Mouse (Mus musculus) kidney, embryonic 16.5 days (tissue): ENCODE measurements at regions not wholly inside any gene's neighbourhood (a gene's known extent, or its start where the extent isn't known, plus 50 kb on each side); places are given as distances from the start of the nearest gene placed in this dataset.

Source experiments
- ATAC-seq: fragments of 200-750 bp; cut with Nextera tagmentation; 2 replicates; pipeline ENCODE4 v1.8.0; 2017; ENCODE audit warnings: moderate TSS enrichment; ENCODE audit not compliant: low FRiP score, low TSS enrichment
- H3K27ac ChIP-seq: fragments of 300-500 bp; sonication (generic); 2 replicates; pipeline ENCODE4 v1.5.1; 2014; ENCODE audit warnings: low read length
- H3K27me3 ChIP-seq: fragments of 300-500 bp; sonication (generic); 2 replicates; pipeline ENCODE4 v1.6.1; 2014; ENCODE audit warnings: low read length, control low read depth, mixed read lengths; ENCODE audit not compliant: insufficient read depth
- H3K36me3 ChIP-seq: fragments of 300-500 bp; sonication (generic); 2 replicates; pipeline ENCODE4 v1.6.1; 2014; ENCODE audit warnings: low read length, control low read depth, mixed read lengths; ENCODE audit not compliant: insufficient read depth
- H3K4me1 ChIP-seq: fragments of 300-500 bp; sonication (generic); 2 replicates; pipeline ENCODE4 v1.6.1; 2014; ENCODE audit warnings: low read length, control low read depth, mixed read lengths; ENCODE audit not compliant: insufficient read depth
- H3K4me2 ChIP-seq: fragments of 300-500 bp; sonication (generic); replicated peaks from 2 replicates; pipeline ENCODE4 v1.6.1; 2014; ENCODE audit warnings: low read depth, low read length
- H3K4me3 ChIP-seq: fragments of 300-500 bp; sonication (generic); 2 replicates; pipeline ENCODE4 v1.5.1; 2014; ENCODE audit warnings: mild to moderate bottlenecking, low read length
- H3K9ac ChIP-seq: fragments of 300-500 bp; sonication (generic); replicated peaks from 2 replicates; pipeline ENCODE4 v1.6.1; 2014; ENCODE audit warnings: low read length
- H3K9me3 ChIP-seq: fragments of 300-500 bp; sonication (generic); 2 replicates; pipeline ENCODE4 v1.6.1; 2016; ENCODE audit warnings: low read length, control low read depth
- WGBS: fragments of 180-500 bp; shearing (Covaris S2); extraction: QIAGEN DNeasy Blood & Tissue Kit; methylation state at CpG from one replicate; pipeline ENCODE4 v1.1.7; 2014; 5-methylcytosine and 5-hydroxymethylcytosine counted together

- H3K36me3 ChIP-seq: no peaks in the 10 kb centered on the region
- H3K4me1 ChIP-seq: no peaks in the 10 kb centered on the region
- no peak overlapping the region for H3K27ac ChIP-seq
- H3K27me3 ChIP-seq: no peaks in the 10 kb centered on the region
- H3K4me2 ChIP-seq: no peak overlapping the region
- H3K4me3 ChIP-seq: no peak overlapping the region
- no peak for ATAC-seq
- H3K9ac ChIP-seq: no peak overlapping the region
- H3K9me3 ChIP-seq: no peaks in the 10 kb centered on the region
Observed at GRCm38 (mm10) chr9:26481890-26482289, 251.6 kb upstream of the B3gat1 start.

DNA sequence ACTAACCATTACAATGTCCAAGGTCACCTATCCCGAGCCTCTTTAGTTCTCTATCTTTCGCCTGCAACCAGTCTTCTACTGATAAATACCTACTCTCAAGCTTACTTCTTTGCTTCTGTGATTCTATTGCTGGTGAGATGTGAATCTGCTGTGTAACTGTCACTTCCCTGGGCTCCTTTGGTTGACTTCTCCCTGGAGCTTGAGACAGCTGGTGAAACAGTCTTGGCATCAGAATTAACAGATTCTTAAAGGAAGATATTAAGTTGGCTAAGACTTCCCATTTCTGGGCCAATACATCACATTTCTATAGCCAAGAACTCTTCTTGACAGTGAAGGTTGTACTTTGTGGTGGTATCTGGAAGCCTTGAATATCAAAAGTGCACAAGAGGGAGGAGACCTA, 239.8 kb upstream of the B3gat1 start:
- 80% methylated on average over 2 of the region's 2 CpGs for WGBS
- no peaks in the 10 kb centered on the region for H3K9me3 ChIP-seq
- no peaks in the 10 kb centered on the region for H3K4me1 ChIP-seq
- ATAC-seq: no peak
- no peak overlapping the region for H3K27ac ChIP-seq
- H3K9ac ChIP-seq: no peak overlapping the region
- no peak overlapping the region for H3K4me2 ChIP-seq
- no peaks in the 10 kb centered on the region for H3K36me3 ChIP-seq
- H3K27me3 ChIP-seq: no peaks in the 10 kb centered on the region
- no peak overlapping the region for H3K4me3 ChIP-seq

DNA sequence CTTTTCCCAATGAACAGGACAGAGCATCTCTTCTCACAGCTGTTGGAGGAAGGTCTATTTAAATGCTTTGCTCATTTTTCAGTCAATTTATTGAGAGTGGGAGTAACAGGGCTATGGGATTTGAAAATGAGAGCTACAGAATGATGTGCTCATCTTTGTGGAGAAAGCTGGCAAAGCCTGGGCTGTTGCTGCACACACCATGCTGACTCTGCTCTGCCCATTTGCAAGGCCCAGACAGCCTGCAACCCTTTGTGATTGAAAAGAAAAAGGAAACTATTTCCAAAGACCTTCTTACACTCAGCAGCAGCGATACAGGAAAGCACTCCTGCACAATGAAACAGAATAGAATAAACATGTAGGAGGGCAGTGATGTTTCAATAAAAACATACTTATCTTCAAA, 231.5 kb upstream of the B3gat1 start:
- no peaks in the 10 kb centered on the region for H3K27me3 ChIP-seq
- H3K4me1 ChIP-seq: no peaks in the 10 kb centered on the region
- H3K9ac ChIP-seq: no peak overlapping the region
- no peak overlapping the region for H3K4me3 ChIP-seq
- H3K4me2 ChIP-seq: no peak overlapping the region
- 76% methylated on average over 1 of the region's 1 CpGs for WGBS
- ATAC-seq: no peak
- no peak overlapping the region for H3K27ac ChIP-seq
- no peaks in the 10 kb centered on the region for H3K9me3 ChIP-seq
- no peaks in the 10 kb centered on the region for H3K36me3 ChIP-seq

DNA sequence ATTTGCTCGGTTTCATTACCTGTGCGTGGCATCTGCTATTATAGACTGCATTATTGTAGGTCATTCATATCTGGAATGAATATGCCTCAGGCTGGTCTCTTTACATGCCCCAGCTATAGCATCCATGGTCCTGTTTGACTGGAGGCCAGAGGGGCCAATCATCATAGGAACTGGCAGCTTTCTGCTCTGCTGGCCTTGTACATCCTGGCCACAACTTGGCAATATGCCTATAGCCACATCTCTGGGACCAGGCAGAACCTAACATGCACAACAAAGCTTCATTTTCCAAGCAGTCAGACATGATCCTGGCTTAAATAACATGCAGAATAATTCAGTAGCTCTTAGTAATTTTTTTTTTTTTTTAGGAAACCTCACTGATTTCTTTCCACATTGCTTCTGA, 227.6 kb upstream of the B3gat1 start:
- Histone ChIP-seq H3K27me3 (no peaks in the 10 kb centered on the region), H3K4me3 (no peak overlapping the region), H3K4me1 (no peaks in the 10 kb centered on the region), H3K4me2 (no peak overlapping the region), H3K9me3 (no peaks in the 10 kb centered on the region), H3K36me3 (no peaks in the 10 kb centered on the region), H3K27ac (no peak overlapping the region), H3K9ac (no peak overlapping the region)
- 86% methylated on average over 2 of the region's 2 CpGs for WGBS
- ATAC-seq: no peak

- Histone ChIP-seq H3K27ac (no peak overlapping the region), H3K36me3 (no peaks in the 10 kb centered on the region), H3K4me1 (no peaks in the 10 kb centered on the region), H3K4me2 (no peak overlapping the region), H3K4me3 (no peak overlapping the region), H3K27me3 (no peaks in the 10 kb centered on the region), H3K9ac (no peak overlapping the region), H3K9me3 (no peaks in the 10 kb centered on the region)
- 77% methylated on average over 2 of the region's 2 CpGs for WGBS
- no peak for ATAC-seq
Observed at GRCm38 (mm10) chr9:26518651-26519050, 214.9 kb upstream of the B3gat1 start.

DNA sequence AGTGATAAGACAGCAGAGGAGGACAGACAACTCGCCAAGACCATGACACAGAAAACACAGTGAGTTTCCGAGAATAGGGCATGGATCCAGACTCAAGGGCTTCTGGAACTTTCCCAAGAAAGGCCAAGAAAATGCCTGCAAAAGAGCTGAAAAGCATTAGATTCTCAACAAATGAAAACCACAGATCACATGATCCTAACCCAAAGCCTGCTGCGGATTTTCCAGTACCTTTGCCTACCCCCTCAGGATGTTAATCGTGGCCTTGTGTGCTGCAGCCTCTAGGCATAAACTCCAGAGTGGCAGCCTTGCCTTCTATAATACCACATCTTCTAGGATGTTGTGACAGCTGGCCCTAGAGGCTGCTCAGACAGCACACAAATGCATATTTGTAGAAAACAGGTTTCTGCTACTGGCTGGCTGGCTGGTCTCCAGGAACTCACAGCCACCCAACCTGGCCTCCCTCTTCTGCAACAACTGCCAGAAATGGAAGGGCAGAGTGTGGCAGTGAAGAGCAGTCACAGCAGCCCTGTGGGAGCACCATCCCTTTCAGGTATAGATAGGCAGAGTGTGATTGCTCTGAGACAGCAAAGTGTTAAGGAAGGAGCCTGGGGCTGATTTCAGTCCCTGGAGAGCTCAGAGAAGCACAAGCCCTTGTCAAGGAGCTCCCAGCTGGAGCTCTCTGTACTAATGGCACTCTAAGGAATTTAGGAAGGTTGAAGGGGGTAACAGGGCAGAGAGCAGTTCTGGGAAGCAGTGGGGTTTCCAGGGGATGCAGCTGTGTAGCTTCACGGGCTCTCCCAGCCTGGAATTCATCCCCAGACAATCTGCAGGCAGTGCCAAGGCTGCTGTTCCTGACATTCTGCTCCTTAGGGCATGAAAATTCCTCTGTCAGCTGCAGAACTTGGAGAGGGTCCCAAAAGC, 213.7 kb upstream of the B3gat1 start:
- Histone ChIP-seq H3K4me1 (no peaks in the 10 kb centered on the region), H3K27ac (no peak overlapping the region), H3K9ac (no peak overlapping the region), H3K27me3 (no peaks in the 10 kb centered on the region), H3K36me3 (no peaks in the 10 kb centered on the region), H3K4me3 (no peak overlapping the region), H3K9me3 (no peaks in the 10 kb centered on the region), H3K4me2 (no peak overlapping the region)
- ATAC-seq: no peak
- WGBS: 52% methylated on average over 5 of the region's 5 CpGs

DNA sequence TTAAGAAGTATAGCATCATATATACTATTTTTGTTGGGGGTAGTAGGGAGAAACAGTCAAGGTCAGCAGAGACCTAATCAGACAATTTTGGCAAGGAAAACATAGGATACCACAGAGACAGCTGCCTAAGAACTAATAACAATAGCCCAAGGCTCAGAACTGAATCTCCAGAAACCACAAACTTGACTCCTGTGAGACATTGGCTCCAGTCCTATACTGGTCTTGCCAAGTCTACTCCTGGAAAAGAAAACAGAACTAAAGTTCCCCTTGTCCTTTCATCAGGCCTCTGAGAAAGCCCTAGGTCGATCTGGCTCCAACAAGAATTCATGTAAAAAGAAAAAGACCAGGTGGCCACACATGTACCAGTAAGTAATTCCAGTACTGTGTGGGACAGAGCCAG, 209.4 kb upstream of the B3gat1 start:
- 50% methylated on average over 1 of the region's 1 CpGs for WGBS
- no peak overlapping the region for H3K4me2 ChIP-seq
- H3K4me3 ChIP-seq: no peak overlapping the region
- H3K9ac ChIP-seq: no peak overlapping the region
- no peaks in the 10 kb centered on the region for H3K27me3 ChIP-seq
- ATAC-seq: no peak
- H3K27ac ChIP-seq: no peak overlapping the region
- H3K4me1 ChIP-seq: no peaks in the 10 kb centered on the region
- no peaks in the 10 kb centered on the region for H3K36me3 ChIP-seq
- no peaks in the 10 kb centered on the region for H3K9me3 ChIP-seq

DNA sequence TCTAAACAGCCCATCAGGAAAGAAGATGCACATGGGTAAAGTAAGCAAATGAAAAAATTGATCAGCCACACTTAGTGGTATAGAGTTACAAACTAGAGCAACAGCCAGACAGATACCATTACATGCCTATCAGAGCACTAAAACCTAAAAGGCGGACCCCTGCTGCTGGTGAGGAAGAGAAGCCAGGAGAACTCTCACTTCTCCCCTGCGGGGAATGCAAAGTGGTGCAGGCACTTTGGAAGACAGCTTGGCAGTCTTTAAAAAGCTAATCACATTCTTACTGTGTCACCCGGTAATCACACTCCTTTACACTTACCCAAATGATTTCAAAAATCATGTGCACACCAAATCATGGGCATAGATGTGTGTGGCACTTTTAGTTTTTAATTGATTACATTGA, 204.8 kb upstream of the B3gat1 start:
- no peak for ATAC-seq
- Histone ChIP-seq H3K36me3 (no peaks in the 10 kb centered on the region), H3K9me3 (no peaks in the 10 kb centered on the region), H3K9ac (no peak overlapping the region), H3K27ac (no peak overlapping the region), H3K4me3 (no peak overlapping the region), H3K27me3 (no peaks in the 10 kb centered on the region), H3K4me1 (no peaks in the 10 kb centered on the region), H3K4me2 (no peak overlapping the region)
- WGBS: 6% methylated on average over 3 of the region's 3 CpGs

DNA sequence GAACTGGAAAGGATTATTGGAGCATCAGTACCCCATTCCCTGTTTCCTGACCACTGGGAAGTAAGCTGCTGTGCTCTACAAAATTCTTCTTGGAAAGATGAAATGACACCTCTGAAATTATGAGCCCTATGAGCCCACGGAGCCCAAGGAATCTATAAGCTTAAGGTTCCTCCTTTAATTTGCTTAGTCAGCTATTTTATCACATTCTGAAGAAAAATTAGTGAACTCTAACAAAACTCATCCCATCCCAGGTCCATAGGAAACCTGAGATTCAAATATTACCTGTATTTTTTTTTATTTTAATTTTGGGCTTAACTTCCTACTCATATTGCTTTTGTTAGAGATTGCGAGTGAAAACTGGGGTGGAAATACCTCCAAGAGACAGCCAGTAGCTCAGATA, 194.5 kb upstream of the B3gat1 start:
- no peaks in the 10 kb centered on the region for H3K27me3 ChIP-seq
- 87% methylated on average over 2 of the region's 2 CpGs for WGBS
- H3K4me3 ChIP-seq: no peak overlapping the region
- H3K4me1 ChIP-seq: no peaks in the 10 kb centered on the region
- no peak overlapping the region for H3K9ac ChIP-seq
- ATAC-seq: no peak
- no peak overlapping the region for H3K27ac ChIP-seq
- no peaks in the 10 kb centered on the region for H3K9me3 ChIP-seq
- H3K36me3 ChIP-seq: no peaks in the 10 kb centered on the region
- H3K4me2 ChIP-seq: no peak overlapping the region

DNA sequence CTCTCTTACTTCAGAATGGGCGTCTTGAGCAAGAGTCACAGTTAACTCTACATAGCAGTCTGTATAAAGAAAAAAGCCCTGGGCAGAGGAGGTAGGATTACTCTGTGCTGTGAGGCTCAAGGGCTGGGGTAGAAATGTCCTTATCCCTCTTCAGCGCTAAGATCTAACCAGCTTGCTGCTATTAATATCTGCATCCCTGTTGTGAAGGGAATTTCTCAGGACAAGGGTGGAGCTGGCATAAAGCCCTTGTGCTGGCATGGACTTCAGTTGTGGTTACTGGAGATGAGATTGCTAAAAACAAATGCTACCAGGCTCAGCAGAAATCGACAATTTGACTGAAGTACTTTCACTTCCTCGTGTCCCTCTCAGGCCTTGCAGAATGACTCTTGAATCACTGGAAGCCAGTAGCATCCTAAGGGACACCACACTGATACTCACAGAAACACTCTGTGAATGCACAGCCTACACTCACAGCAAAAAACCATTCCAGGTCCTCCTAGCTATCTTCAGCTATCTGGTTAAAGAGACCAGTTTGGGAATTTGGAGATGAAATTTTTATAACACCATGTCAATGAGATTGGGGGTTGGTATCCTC, 185.1 kb upstream of the B3gat1 start:
- H3K27me3 ChIP-seq: no peaks in the 10 kb centered on the region
- no peak for ATAC-seq

More for the DNA sequence above, 185.1 kb upstream of the B3gat1 start:
- H3K4me2 ChIP-seq: no peak overlapping the region
- no peak overlapping the region for H3K9ac ChIP-seq
- H3K27ac ChIP-seq: no peak overlapping the region
- H3K36me3 ChIP-seq: no peaks in the 10 kb centered on the region
- 65% methylated on average over 4 of the region's 4 CpGs for WGBS
- no peaks in the 10 kb centered on the region for H3K9me3 ChIP-seq
- no peaks in the 10 kb centered on the region for H3K4me1 ChIP-seq
- H3K4me3 ChIP-seq: no peak overlapping the region
